Mouse (Mus musculus) bone marrow macrophage, adult 2 months (primary cell): ENCODE data around the gene Pik3r1.

Experiments used
- CTCF ChIP-seq: IDR thresholded peaks from 2 replicates; pipeline ENCODE4 v1.5.1; 2012; ENCODE audit warnings: low read depth, mild to moderate bottlenecking, low read length, moderate library complexity
- POLR2A ChIP-seq: IDR thresholded peaks from 2 replicates; pipeline ENCODE4 v1.6.1; 2012; ENCODE audit warnings: mild to moderate bottlenecking, low read depth, low read length, borderline replicate concordance

DNA sequence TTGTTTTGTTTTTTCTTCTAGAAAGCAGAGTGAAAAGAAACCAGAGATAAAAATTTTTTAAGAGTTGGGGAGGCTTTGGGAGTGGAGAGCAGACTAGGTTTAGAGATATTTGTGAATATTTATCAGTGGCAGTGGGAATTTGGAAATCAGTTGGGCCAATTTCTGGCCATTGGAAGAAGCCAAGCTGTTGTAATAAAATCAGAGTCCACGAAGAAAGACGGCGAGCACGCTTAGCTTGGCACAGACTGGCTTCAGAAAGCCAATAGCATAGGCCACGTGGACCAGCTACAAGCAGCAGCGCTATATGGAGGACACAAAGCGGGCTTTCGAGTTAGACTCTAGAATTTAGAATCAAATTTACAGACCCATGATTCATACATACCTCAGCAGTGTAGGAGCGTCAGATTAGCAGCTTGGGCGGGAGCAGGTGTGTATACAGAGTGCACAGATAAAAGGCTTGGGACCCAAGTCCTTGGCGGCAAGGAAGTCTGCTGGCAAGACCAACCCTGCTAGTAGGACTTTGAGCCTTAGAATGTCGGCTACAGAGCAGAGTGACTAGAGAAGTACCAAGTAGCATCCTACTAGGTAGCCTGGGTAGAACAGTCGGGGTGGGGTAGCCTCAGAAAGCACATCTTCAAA is 16.8 kb upstream of the Pik3r1 start:
- TF ChIP-seq CTCF (no peak), POLR2A (no peak)
